Mouse (Mus musculus) forebrain, embryonic 16.5 days (tissue): Measurements from ENCODE around the gene Kdm2b. TPM values are rescaled to one million over a fixed set of nuclear protein-coding genes. Genes with fewer than 3 reads are reported as not detected.

ENCODE experiments used
- ATAC-seq: fragments of 200-750 bp; cut with Nextera tagmentation; 2 replicates; pipeline ENCODE4 v1.8.0; 2017; ENCODE audit warnings: mild to moderate bottlenecking, moderate library complexity
- H3K27ac ChIP-seq: fragments of 300-500 bp; sonication (generic); 2 replicates; pipeline ENCODE4 v1.5.1; 2014; ENCODE audit warnings: low read length, control low read depth
- H3K27me3 ChIP-seq: fragments of 300-500 bp; sonication (generic); replicated peaks from 2 replicates; pipeline ENCODE4 v1.6.1; 2014; ENCODE audit warnings: low read length; ENCODE audit not compliant: control insufficient read depth, insufficient read depth
- H3K36me3 ChIP-seq: fragments of 300-500 bp; sonication (generic); 2 replicates; pipeline ENCODE4 v1.6.1; 2014; ENCODE audit not compliant: control insufficient read depth, insufficient read depth
- H3K4me1 ChIP-seq: fragments of 300-500 bp; sonication (generic); replicated peaks from 2 replicates; pipeline ENCODE4 v1.6.1; 2014; ENCODE audit warnings: low read length; ENCODE audit not compliant: control insufficient read depth, insufficient read depth
- H3K4me2 ChIP-seq: fragments of 300-500 bp; sonication (generic); 2 replicates; pipeline ENCODE4 v1.6.1; 2014; ENCODE audit warnings: mild to moderate bottlenecking, low read length, control low read depth
- H3K4me3 ChIP-seq: fragments of 300-500 bp; sonication (generic); replicated peaks from 2 replicates; pipeline ENCODE4 v1.5.1; 2014; ENCODE audit warnings: mild to moderate bottlenecking, low read length, control low read depth
- H3K9ac ChIP-seq: fragments of 300-500 bp; sonication (generic); replicated peaks from 2 replicates; pipeline ENCODE4 v1.6.1; 2014; ENCODE audit warnings: low read depth, low read length, control low read depth
- H3K9me3 ChIP-seq: fragments of 300-500 bp; sonication (generic); 2 replicates; pipeline ENCODE4 v1.6.1; 2016; ENCODE audit warnings: low read length; ENCODE audit not compliant: control insufficient read depth
- whole genome bisulfite sequencing: fragments of 180-500 bp; shearing (Covaris S2); extraction: QIAGEN DNeasy Blood & Tissue Kit; methylation state at CpG from one replicate; pipeline ENCODE4 v1.1.7; 2014; 5-methylcytosine and 5-hydroxymethylcytosine counted together
- polyA plus RNA-seq: library from polyadenylated mRNA; unstranded; fragments of >200 nt; fragmentation: Nextera tagmentation; extraction: Ambion mirVana; gene quantifications from 2 replicates; pipeline ENCODE4 v1.2.1, GENCODE M21; 2015

The Kdm2b gene
- polyA plus RNA-seq, 1 experiment from 2014 or later = 157 TPM

GRCm38 (mm10) chr5:122898153-122898552, 91.5 kb downstream of the Kdm2b start:
- no peaks in the 10 kb centered on the region for H3K9me3 ChIP-seq
- 80% methylated on average over 6 of the region's 6 CpGs for WGBS
- ATAC-seq = no peak
- H3K4me2 ChIP-seq = peak overlapping the region; percentile 90
- H3K27me3 ChIP-seq = no peaks in the 10 kb centered on the region
- H3K27ac ChIP-seq = no peak overlapping the region
- no peak overlapping the region for H3K9ac ChIP-seq
- H3K36me3 ChIP-seq = no peaks in the 10 kb centered on the region
- H3K4me1 ChIP-seq = peaks cover 32% of the 10 kb centered on the region
- peak overlapping the region; percentile 92 for H3K4me3 ChIP-seq

GRCm38 (mm10) chr5:122894821-122895220, 94.8 kb downstream of the Kdm2b start:
- 68% methylated on average over 4 of the region's 4 CpGs for WGBS

GRCm38 (mm10) chr5:122894007-122894637, 95.5 kb downstream of the Kdm2b start:
- no peak overlapping the region for H3K4me3 ChIP-seq
- H3K36me3 ChIP-seq = no peaks in the 10 kb centered on the region
- WGBS = 87% methylated on average over 5 of the region's 5 CpGs
- peaks cover 24% of the 10 kb centered on the region for H3K4me1 ChIP-seq
- H3K9me3 ChIP-seq = no peaks in the 10 kb centered on the region
- H3K9ac ChIP-seq = no peak overlapping the region
- no peak overlapping the region for H3K4me2 ChIP-seq
- H3K27ac ChIP-seq = no peak overlapping the region
- no peaks in the 10 kb centered on the region for H3K27me3 ChIP-seq
- ATAC-seq = no peak

More at GRCm38 (mm10) chr5:122894821-122895220, 94.8 kb downstream of the Kdm2b start:
- no peak for ATAC-seq
- Histone ChIP-seq H3K4me1 (peaks cover 24% of the 10 kb centered on the region), H3K27me3 (no peaks in the 10 kb centered on the region), H3K27ac (no peak overlapping the region), H3K9ac (no peak overlapping the region), H3K4me3 (no peak overlapping the region), H3K4me2 (no peak overlapping the region), H3K36me3 (no peaks in the 10 kb centered on the region), H3K9me3 (no peaks in the 10 kb centered on the region)

- no peak for ATAC-seq
- no peak overlapping the region for H3K9ac ChIP-seq
- no peak overlapping the region for H3K4me3 ChIP-seq
- 96% methylated on average over 6 of the region's 6 CpGs for WGBS
- H3K4me1 ChIP-seq = peaks cover 18% of the 10 kb centered on the region
- H3K4me2 ChIP-seq = no peak overlapping the region
- H3K27ac ChIP-seq = no peak overlapping the region
- H3K36me3 ChIP-seq = no peaks in the 10 kb centered on the region
- no peaks in the 10 kb centered on the region for H3K27me3 ChIP-seq
- no peaks in the 10 kb centered on the region for H3K9me3 ChIP-seq
Measured at GRCm38 (mm10) chr5:122893270-122893669, 96.4 kb downstream of the Kdm2b start.

GRCm38 (mm10) chr5:122890396-122890795, 99.2 kb downstream of the Kdm2b start:
- no peaks in the 10 kb centered on the region for H3K27me3 ChIP-seq

GRCm38 (mm10) chr5:122888612-122889214, 100.9 kb downstream of the Kdm2b start:
- Histone ChIP-seq H3K9ac (no peak overlapping the region), H3K4me3 (no peak overlapping the region), H3K27ac (no peak overlapping the region), H3K9me3 (no peaks in the 10 kb centered on the region), H3K4me1 (peaks cover 14% of the 10 kb centered on the region), H3K4me2 (no peak overlapping the region), H3K36me3 (no peaks in the 10 kb centered on the region), H3K27me3 (no peaks in the 10 kb centered on the region)
- WGBS = 92% methylated on average over 16 of the region's 16 CpGs
- ATAC-seq = no peak

More at GRCm38 (mm10) chr5:122890396-122890795, 99.2 kb downstream of the Kdm2b start:
- Histone ChIP-seq H3K36me3 (no peaks in the 10 kb centered on the region), H3K9ac (no peak overlapping the region), H3K4me2 (no peak overlapping the region), H3K4me1 (peaks cover 14% of the 10 kb centered on the region), H3K4me3 (no peak overlapping the region), H3K9me3 (no peaks in the 10 kb centered on the region), H3K27ac (no peak overlapping the region)
- 74% methylated on average over 2 of the region's 2 CpGs for WGBS
- ATAC-seq = no peak

GRCm38 (mm10) chr5:122887926-122888611, 101.6 kb downstream of the Kdm2b start:
- Histone ChIP-seq H3K9me3 (no peaks in the 10 kb centered on the region), H3K4me3 (no peak overlapping the region), H3K27me3 (no peaks in the 10 kb centered on the region), H3K9ac (no peak overlapping the region), H3K27ac (no peak overlapping the region), H3K4me2 (no peak overlapping the region), H3K4me1 (peaks cover 18% of the 10 kb centered on the region), H3K36me3 (no peaks in the 10 kb centered on the region)
- 89% methylated on average over 8 of the region's 8 CpGs for WGBS
- no peak for ATAC-seq

- ATAC-seq = no peak
- no peak overlapping the region for H3K9ac ChIP-seq
- H3K36me3 ChIP-seq = no peaks in the 10 kb centered on the region
- WGBS = 69% methylated on average over 9 of the region's 9 CpGs
- H3K9me3 ChIP-seq = no peaks in the 10 kb centered on the region
- H3K4me2 ChIP-seq = no peak overlapping the region
- no peak overlapping the region for H3K4me3 ChIP-seq
- H3K4me1 ChIP-seq = peaks cover 18% of the 10 kb centered on the region
- no peaks in the 10 kb centered on the region for H3K27me3 ChIP-seq
- no peak overlapping the region for H3K27ac ChIP-seq
Measured at GRCm38 (mm10) chr5:122887033-122887432, 102.6 kb downstream of the Kdm2b start.

- H3K9me3 ChIP-seq = no peaks in the 10 kb centered on the region
- H3K27me3 ChIP-seq = no peaks in the 10 kb centered on the region
- no peak overlapping the region for H3K9ac ChIP-seq
- no peak for ATAC-seq
- H3K4me2 ChIP-seq = no peak overlapping the region
- H3K4me3 ChIP-seq = no peak overlapping the region
- no peak overlapping the region for H3K27ac ChIP-seq
- peaks cover 18% of the 10 kb centered on the region for H3K4me1 ChIP-seq
- WGBS = 88% methylated on average over 7 of the region's 7 CpGs
- peaks cover 6% of the 10 kb centered on the region for H3K36me3 ChIP-seq
Measured at GRCm38 (mm10) chr5:122884594-122885348, 104.9 kb downstream of the Kdm2b start.
